In genomic region chr15:103308056-103308875, GRCm38 (mm10) we compare ENCODE assay signal across 8 mouse cellular contexts. TPM values are rescaled to one million over a fixed set of nuclear protein-coding genes. Genes with fewer than 3 reads are reported as not detected.
A peak's percentile ranks its signal among the peaks of the same experiment; 100 is the strongest.
DNase-seq lines count a peak whose midpoint lies in the region; ATAC-seq and TF ChIP-seq lines count a peak whose summit lies in the region.

No protein-coding gene starts in this region.

- ATAC-seq in hindbrain, embryonic 13.5 days (ENCODE audit: low FRiP score), result no peak
- 0 out of 2 replicates have a peak, but pooled peaks have one; percentile 7 for ATAC-seq in liver, embryonic 13.5 days (ENCODE audit: low read depth)
- ATAC-seq in stomach, embryonic 14.5 days (ENCODE audit: insufficient number of reproducible peaks, insufficient read depth, low FRiP score, low read depth), result no peak

- no peaks in the 10 kb centered on the region for H3K9me3 ChIP-seq in E14TG2a.4 (ENCODE audit: low read length)
- no peaks in the 10 kb centered on the region for H3K9me3 ChIP-seq in hindbrain, embryonic 13.5 days
- no peaks in the 10 kb centered on the region for H3K9me3 ChIP-seq in liver, embryonic 13.5 days (replicated peaks)
- no peaks in the 10 kb centered on the region for H3K9me3 ChIP-seq in stomach, embryonic 14.5 days (ENCODE audit: control insufficient read depth, low read depth, low read length)

- H3K27ac ChIP-seq in bone marrow, adult 2 months (ENCODE audit: control insufficient read depth, insufficient read depth, low read depth, low read length, poor library complexity), result peak overlapping the region; percentile 64
- H3K27ac ChIP-seq in hindbrain, embryonic 13.5 days, result no peak overlapping the region
- peak overlapping the region; percentile 8; the same call in 1 of the 2 replicates for H3K27ac ChIP-seq in liver, embryonic 13.5 days
- no peak overlapping the region for H3K27ac ChIP-seq in stomach, embryonic 14.5 days (ENCODE audit: low read length)

- DNase-seq in liver, embryonic 13.5 days, result no peak
- no peak for DNase-seq in B cell, adult 2 months
- DNase-seq in left cerebral cortex, adult 11 months (ENCODE audit: low spot score), result no peak
- no peak for DNase-seq in layer of hippocampus, adult 8-10 months (ENCODE audit: low spot score in 2 of 2)

- H3K27me3 ChIP-seq in E14TG2a.4 (ENCODE audit: insufficient read depth, low read length), result peaks cover 65% of the 10 kb centered on the region
- peaks cover 14% of the 10 kb centered on the region for H3K27me3 ChIP-seq in hindbrain, embryonic 13.5 days
- peaks cover 54% of the 10 kb centered on the region for H3K27me3 ChIP-seq in liver, embryonic 13.5 days
- H3K27me3 ChIP-seq in stomach, embryonic 14.5 days (ENCODE audit: control insufficient read depth, insufficient read depth, low read length), result no peaks in the 10 kb centered on the region

- WGBS in bone marrow, adult 2 months, result 28% methylated on average over 28 of the region's 28 CpGs
- WGBS in hindbrain, embryonic 13.5 days, result 42% methylated on average over 28 of the region's 28 CpGs
- WGBS in liver, embryonic 13.5 days (ENCODE audit: insufficient replicate concordance), result 33% methylated on average over 28 of the region's 28 CpGs
- 38% methylated on average over 28 of the region's 28 CpGs for WGBS in stomach, embryonic 14.5 days

- H3K36me3 ChIP-seq in E14TG2a.4 (ENCODE audit: insufficient read depth, low read length), result no peaks in the 10 kb centered on the region
- no peaks in the 10 kb centered on the region for H3K36me3 ChIP-seq in hindbrain, embryonic 13.5 days
- no peaks in the 10 kb centered on the region for H3K36me3 ChIP-seq in liver, embryonic 13.5 days
- H3K36me3 ChIP-seq in stomach, embryonic 14.5 days (ENCODE audit: control insufficient read depth, insufficient read depth, low read length), result no peaks in the 10 kb centered on the region

- TF ChIP-seq POLR2A in bone marrow, adult 2 months (IDR thresholded peaks at IDR 0.05; ENCODE audit: borderline replicate concordance, control insufficient read depth, low read depth, low read length), result no peak

- H3K4me3 ChIP-seq in E14TG2a.4 (replicated peaks; ENCODE audit: low read length), result peak overlapping the region; percentile 68
- H3K4me3 ChIP-seq in bone marrow, adult 2 months (replicated peaks; ENCODE audit: control insufficient read depth, low read depth, low read length), result peak overlapping the region; percentile 71
- H3K4me3 ChIP-seq in hindbrain, embryonic 13.5 days, result no peak overlapping the region
- peak overlapping the region; percentile 21 for H3K4me3 ChIP-seq in liver, embryonic 13.5 days (replicated peaks)
- no peak overlapping the region for H3K4me3 ChIP-seq in stomach, embryonic 14.5 days (ENCODE audit: low read depth, low read length)

- H3K4me1 ChIP-seq in E14TG2a.4 (replicated peaks; ENCODE audit: low read depth, low read length), result peaks cover 57% of the 10 kb centered on the region
- H3K4me1 ChIP-seq in bone marrow, adult 2 months (ENCODE audit: control insufficient read depth, insufficient read depth, low read length), result peaks cover 3% of the 10 kb centered on the region
- peaks cover 47% of the 10 kb centered on the region for H3K4me1 ChIP-seq in hindbrain, embryonic 13.5 days (replicated peaks)
- peaks cover 61% of the 10 kb centered on the region for H3K4me1 ChIP-seq in liver, embryonic 13.5 days (replicated peaks)
- peaks cover 34% of the 10 kb centered on the region for H3K4me1 ChIP-seq in stomach, embryonic 14.5 days (ENCODE audit: control insufficient read depth, insufficient read depth, low read length)

- H3K4me2 ChIP-seq in hindbrain, embryonic 13.5 days, result peak overlapping the region; percentile 26
- peak overlapping the region; percentile 45 for H3K4me2 ChIP-seq in liver, embryonic 13.5 days
- H3K4me2 ChIP-seq in stomach, embryonic 14.5 days (replicated peaks; ENCODE audit: low read depth, low read length), result peak overlapping the region; percentile 35

- peak overlapping the region; percentile 56; the same call in 1 of the 2 replicates for H3K9ac ChIP-seq in hindbrain, embryonic 13.5 days
- peak overlapping the region; percentile 46; the same call in 1 of the 2 replicates for H3K9ac ChIP-seq in liver, embryonic 13.5 days
- no peak overlapping the region for H3K9ac ChIP-seq in stomach, embryonic 14.5 days (replicated peaks; ENCODE audit: low read depth, low read length)

- TF ChIP-seq CTCF in E14TG2a.4 (conservative IDR thresholded peaks at IDR 0.05; ENCODE audit: low read length), result 0 out of 2 replicates have a peak, but pooled peaks have one; percentile 3
- TF ChIP-seq CTCF in bone marrow, adult 2 months (IDR thresholded peaks at IDR 0.05; ENCODE audit: control insufficient read depth, insufficient read depth, low read length), result peak; percentile 21; the same call in 1 of the 2 replicates

RNA-seq across cellular contexts. Expression of gene Gpr84, which starts 2.1 kb away (rescaled TPM):
- polyA plus RNA-seq in bone marrow, adult 2 months (2011; ENCODE audit: insufficient read depth, insufficient read length, low replicate concordance, missing spikeins), result 1.5 and 2.3 TPM in 2 replicates
- 0.23 and 0.34 TPM in 2 replicates for polyA plus RNA-seq in hindbrain, embryonic 13.5 days (2015; fragmentation: Nextera tagmentation; extraction: Ambion mirVana)
- 0.28 and 0.29 TPM in 2 replicates for polyA plus RNA-seq in liver, embryonic 13.5 days (2015; fragmentation: Nextera tagmentation; extraction: Ambion mirVana)
- 0.24 and 0.46 TPM in 2 replicates for polyA plus RNA-seq in stomach, embryonic 14.5 days (2014; fragmentation: Nextera tagmentation; extraction: Ambion mirVana)
- 1 to 10 TPM in 2 of 4 experiments, under 1 TPM in 2; 0.35 to 9.3 (median 4.4) TPM for total RNA-seq in layer of hippocampus, adult 8-10 months (2022)

RNA-seq across cellular contexts. Expression of gene Zfp385a, which starts 31.6 kb away (rescaled TPM):
- polyA plus RNA-seq in bone marrow, adult 2 months (2011; ENCODE audit: insufficient read depth, insufficient read length, low replicate concordance, missing spikeins), result 9.8 and 12.7 TPM in 2 replicates
- polyA plus RNA-seq in hindbrain, embryonic 13.5 days (2015; fragmentation: Nextera tagmentation; extraction: Ambion mirVana), result 18.6 and 19.9 TPM in 2 replicates
- polyA plus RNA-seq in liver, embryonic 13.5 days (2015; fragmentation: Nextera tagmentation; extraction: Ambion mirVana), result 4.6 and 5.9 TPM in 2 replicates
- 11.1 and 11.7 TPM in 2 replicates for polyA plus RNA-seq in stomach, embryonic 14.5 days (2014; fragmentation: Nextera tagmentation; extraction: Ambion mirVana)
- 10 to 100 TPM; 37.9 to 55.5 (median 47.0) TPM for total RNA-seq in layer of hippocampus, adult 8-10 months (2022)

RNA-seq across cellular contexts. Expression of gene Copz1, which starts 35.8 kb away (rescaled TPM):
- polyA plus RNA-seq in bone marrow, adult 2 months (2011; ENCODE audit: insufficient read depth, insufficient read length, low replicate concordance, missing spikeins), result 146 and 155 TPM in 2 replicates
- polyA plus RNA-seq in hindbrain, embryonic 13.5 days (2015; fragmentation: Nextera tagmentation; extraction: Ambion mirVana), result 219 and 222 TPM in 2 replicates
- 213 and 240 TPM in 2 replicates for polyA plus RNA-seq in liver, embryonic 13.5 days (2015; fragmentation: Nextera tagmentation; extraction: Ambion mirVana)
- 281 and 289 TPM in 2 replicates for polyA plus RNA-seq in stomach, embryonic 14.5 days (2014; fragmentation: Nextera tagmentation; extraction: Ambion mirVana)
- 100 to 1,000 TPM in 1 of 4 experiments, 10 to 100 TPM in 3; 90.6 to 100 (median 94.2) TPM for total RNA-seq in layer of hippocampus, adult 8-10 months (2022)

RNA-seq across cellular contexts. Expression of gene Nfe2, which starts 50.1 kb away (rescaled TPM):
- polyA plus RNA-seq in bone marrow, adult 2 months (2011; ENCODE audit: insufficient read depth, insufficient read length, low replicate concordance, missing spikeins), result 218 and 304 TPM in 2 replicates
- 1.1 and 1.4 TPM in 2 replicates for polyA plus RNA-seq in hindbrain, embryonic 13.5 days (2015; fragmentation: Nextera tagmentation; extraction: Ambion mirVana)
- polyA plus RNA-seq in liver, embryonic 13.5 days (2015; fragmentation: Nextera tagmentation; extraction: Ambion mirVana), result 171 and 185 TPM in 2 replicates
- 1.9 and 2.0 TPM in 2 replicates for polyA plus RNA-seq in stomach, embryonic 14.5 days (2014; fragmentation: Nextera tagmentation; extraction: Ambion mirVana)
- not detected for total RNA-seq in layer of hippocampus, adult 8-10 months (2022)

RNA-seq across cellular contexts. Expression of gene Itga5, which starts 58.3 kb away (rescaled TPM):
- polyA plus RNA-seq in bone marrow, adult 2 months (2011; ENCODE audit: insufficient read depth, insufficient read length, low replicate concordance, missing spikeins), result 7.3 and 23.1 TPM in 2 replicates
- polyA plus RNA-seq in hindbrain, embryonic 13.5 days (2015; fragmentation: Nextera tagmentation; extraction: Ambion mirVana), result 8.6 and 8.9 TPM in 2 replicates
- 12.9 and 15.8 TPM in 2 replicates for polyA plus RNA-seq in liver, embryonic 13.5 days (2015; fragmentation: Nextera tagmentation; extraction: Ambion mirVana)
- polyA plus RNA-seq in stomach, embryonic 14.5 days (2014; fragmentation: Nextera tagmentation; extraction: Ambion mirVana), result 67.5 and 71.2 TPM in 2 replicates
- 1 to 10 TPM; 1.8 to 4.8 (median 2.9) TPM for total RNA-seq in layer of hippocampus, adult 8-10 months (2022)

Comparison
In these comparisons a context has a peak if more than half of its experiments do, and no peak if none do; other contexts are left out.
1. H3K4me3 ChIP-seq: peak in E14TG2a.4 (single experiment), bone marrow, adult 2 months (single experiment) and liver, embryonic 13.5 days (single experiment); none in hindbrain, embryonic 13.5 days (single experiment) and stomach, embryonic 14.5 days (single experiment).
2. H3K27ac ChIP-seq: peak in bone marrow, adult 2 months (single experiment) and liver, embryonic 13.5 days (single experiment); none in hindbrain, embryonic 13.5 days (single experiment) and stomach, embryonic 14.5 days (single experiment).
3. Peak in every context shown above with its lines, with median percentiles within 50 percentile points of each other: H3K4me2 ChIP-seq.